Mouse (Mus musculus) forebrain, embryonic 10.5 days (tissue): ENCODE results near the gene Vps45. TPM values are rescaled to one million over a fixed set of nuclear protein-coding genes. Genes with fewer than 3 reads are reported as not detected.

Experiments used
- DNase-seq: peaks from one replicate; pipeline ENCODE4 v3.0.0-alpha.2; 2017; ENCODE audit warnings: low spot score; ENCODE audit errors: extremely low spot score
- H3K27ac ChIP-seq: fragments of 300-500 bp; sonication (generic); 2 replicates; pipeline ENCODE4 v1.5.1; 2016; ENCODE audit warnings: mild to moderate bottlenecking
- H3K27me3 ChIP-seq: fragments of 300-500 bp; sonication (generic); 2 replicates; pipeline ENCODE4 v1.6.1; 2016; ENCODE audit warnings: mild to moderate bottlenecking; ENCODE audit not compliant: poor library complexity, severe bottlenecking
- H3K36me3 ChIP-seq: fragments of 300-500 bp; sonication (generic); replicated peaks from 2 replicates; pipeline ENCODE4 v1.6.1; 2016; ENCODE audit warnings: mild to moderate bottlenecking, moderate library complexity
- H3K4me1 ChIP-seq: fragments of 300-500 bp; sonication (generic); 2 replicates; pipeline ENCODE4 v1.6.1; 2016
- H3K4me3 ChIP-seq: fragments of 300-500 bp; sonication (generic); 2 replicates; pipeline ENCODE4 v1.5.1; 2016; ENCODE audit warnings: mild to moderate bottlenecking, moderate library complexity
- H3K9me3 ChIP-seq: fragments of 300-500 bp; sonication (generic); 2 replicates; pipeline ENCODE4 v1.6.1; 2016; ENCODE audit warnings: mild to moderate bottlenecking, moderate library complexity
- WGBS: fragments of 180-500 bp; shearing (Covaris S2); methylation state at CpG from one replicate; pipeline ENCODE4 v1.1.7; 2016; 5-methylcytosine and 5-hydroxymethylcytosine counted together
- polyA plus RNA-seq: library from polyadenylated mRNA; unstranded; fragments of >200 nt; fragmentation: Nextera tagmentation; extraction: Ambion mirVana; gene quantifications from 2 replicates; pipeline ENCODE4 v1.2.1, GENCODE M21; 2016

The Vps45 gene
- polyA plus RNA-seq, 1 experiment from 2014 or later = 28.0 TPM

DNA sequence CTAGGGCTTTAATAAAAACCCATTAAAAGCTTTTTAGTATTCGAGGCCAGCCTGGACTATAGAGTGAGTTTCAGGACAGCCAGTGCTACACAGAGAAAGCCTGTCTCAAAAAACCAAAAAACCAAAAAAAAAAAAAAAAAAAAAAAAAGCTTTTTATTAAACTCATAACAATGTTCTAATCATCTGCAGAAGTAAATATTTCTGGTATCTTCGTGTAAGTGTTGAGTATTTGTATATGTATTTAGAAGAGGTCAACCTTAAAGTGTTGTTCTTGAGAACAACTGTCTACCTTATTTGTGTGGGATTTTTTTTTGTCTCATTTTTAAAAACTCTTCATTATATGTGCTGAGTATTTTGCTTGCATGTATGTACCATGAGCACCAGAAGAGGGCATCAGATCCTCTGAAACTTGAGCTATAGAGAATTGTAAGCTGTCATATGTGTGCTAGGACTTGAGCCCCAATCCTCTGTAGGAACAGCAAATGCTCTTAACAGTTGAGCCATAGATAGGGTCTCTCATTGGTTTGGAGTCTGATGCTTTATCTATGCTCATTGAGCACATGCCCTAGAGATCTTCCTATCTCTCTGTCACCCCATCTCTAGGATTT lies 31.7 kb upstream of the Vps45 start:
- Histone ChIP-seq H3K4me1 (no peaks in the 10 kb centered on the region), H3K9me3 (no peaks in the 10 kb centered on the region), H3K27ac (no peak overlapping the region), H3K4me3 (no peak overlapping the region), H3K27me3 (no peaks in the 10 kb centered on the region), H3K36me3 (no peaks in the 10 kb centered on the region)
- no peak for DNase-seq
- 71% methylated on average over 2 of the region's 2 CpGs for WGBS

DNA sequence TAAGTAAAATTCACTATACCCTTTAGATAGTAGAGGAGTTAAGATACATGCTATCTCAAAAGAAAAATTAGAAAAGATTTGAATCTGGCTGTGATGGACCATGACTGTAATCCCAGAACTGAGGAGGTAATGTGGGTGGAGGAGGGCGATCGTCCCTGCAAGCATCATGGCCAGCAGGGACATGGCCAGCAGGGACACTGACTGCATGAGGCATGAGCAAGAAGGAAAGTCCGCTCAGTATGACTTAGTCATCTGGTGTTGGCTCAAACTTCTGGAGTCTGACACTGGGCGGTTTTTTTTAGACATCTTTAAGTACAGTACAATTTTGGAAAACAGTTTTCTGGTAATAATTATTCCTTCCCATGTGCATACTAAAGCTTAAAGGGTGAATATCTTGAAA lies 29.5 kb upstream of the Vps45 start:
- WGBS = 89% methylated on average over 4 of the region's 4 CpGs
- Histone ChIP-seq H3K27me3 (no peaks in the 10 kb centered on the region), H3K4me1 (peaks cover 3% of the 10 kb centered on the region; the same call in 1 of the 2 replicates), H3K27ac (no peak overlapping the region), H3K36me3 (no peaks in the 10 kb centered on the region), H3K9me3 (peaks cover 4% of the 10 kb centered on the region; the same call in 1 of the 2 replicates), H3K4me3 (no peak overlapping the region)
- no peak for DNase-seq

DNA sequence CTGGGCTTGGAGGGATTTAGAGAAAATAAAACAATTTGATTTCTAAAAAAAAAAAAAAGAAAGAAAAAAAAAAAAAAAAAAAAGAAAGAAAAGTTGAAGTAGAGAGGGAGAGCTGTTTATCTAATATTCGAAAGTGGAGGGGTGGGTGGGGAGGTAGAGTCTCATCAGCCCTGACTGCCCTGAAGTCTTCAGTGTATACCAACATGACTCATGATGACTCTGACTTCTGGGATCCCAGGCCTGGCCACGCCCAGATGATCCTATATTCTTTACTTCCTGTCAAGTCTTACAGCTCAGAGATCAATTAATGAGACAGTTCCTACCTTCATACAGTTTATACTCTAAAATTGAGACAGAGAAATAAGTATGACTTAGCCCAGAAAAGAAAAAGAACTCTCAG lies 29.0 kb upstream of the Vps45 start:
- H3K9me3 ChIP-seq = peaks cover 4% of the 10 kb centered on the region; the same call in 1 of the 2 replicates
- no peaks in the 10 kb centered on the region for H3K27me3 ChIP-seq
- no peak overlapping the region for H3K4me3 ChIP-seq
- H3K36me3 ChIP-seq = no peaks in the 10 kb centered on the region
- WGBS = 66% methylated on average over 2 of the region's 2 CpGs
- peaks cover 4% of the 10 kb centered on the region; the same call in 1 of the 2 replicates for H3K4me1 ChIP-seq
- DNase-seq = no peak
- H3K27ac ChIP-seq = no peak overlapping the region

DNA sequence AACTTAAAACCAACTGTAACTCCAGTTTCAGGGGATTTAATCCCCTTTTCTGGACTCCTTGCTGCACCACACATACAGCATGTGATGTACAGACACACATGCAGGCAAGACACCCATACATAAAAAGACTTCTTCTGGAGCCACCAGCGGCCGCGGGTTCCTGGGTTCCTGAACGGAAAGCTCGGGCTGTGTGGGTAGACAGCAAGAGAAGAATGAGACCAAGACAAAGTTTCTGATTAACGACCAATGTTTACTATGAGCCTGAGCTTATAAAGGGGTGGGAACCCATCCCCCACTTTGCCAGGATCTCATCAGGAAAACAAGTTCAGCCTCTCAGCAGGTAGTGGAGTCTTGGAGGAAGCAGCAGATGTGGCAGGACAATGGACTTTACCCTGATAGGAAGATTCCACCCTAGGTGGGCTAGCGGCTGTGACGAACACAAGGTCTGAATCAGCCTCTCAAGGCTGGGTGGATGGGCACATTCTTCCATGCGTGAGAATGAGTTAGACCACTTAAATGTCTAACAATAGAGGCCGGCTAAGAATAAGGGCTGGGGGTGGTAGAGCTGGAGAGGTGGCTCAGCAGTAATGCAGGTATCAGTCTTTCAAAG lies 26.0 kb upstream of the Vps45 start:
- Histone ChIP-seq H3K9me3 (peaks cover 4% of the 10 kb centered on the region; the same call in 1 of the 2 replicates), H3K36me3 (no peaks in the 10 kb centered on the region), H3K4me3 (no peak overlapping the region), H3K27me3 (no peaks in the 10 kb centered on the region), H3K27ac (no peak overlapping the region), H3K4me1 (peaks cover 4% of the 10 kb centered on the region; the same call in 1 of the 2 replicates)
- DNase-seq = no peak
- WGBS = 81% methylated on average over 10 of the region's 10 CpGs

DNA sequence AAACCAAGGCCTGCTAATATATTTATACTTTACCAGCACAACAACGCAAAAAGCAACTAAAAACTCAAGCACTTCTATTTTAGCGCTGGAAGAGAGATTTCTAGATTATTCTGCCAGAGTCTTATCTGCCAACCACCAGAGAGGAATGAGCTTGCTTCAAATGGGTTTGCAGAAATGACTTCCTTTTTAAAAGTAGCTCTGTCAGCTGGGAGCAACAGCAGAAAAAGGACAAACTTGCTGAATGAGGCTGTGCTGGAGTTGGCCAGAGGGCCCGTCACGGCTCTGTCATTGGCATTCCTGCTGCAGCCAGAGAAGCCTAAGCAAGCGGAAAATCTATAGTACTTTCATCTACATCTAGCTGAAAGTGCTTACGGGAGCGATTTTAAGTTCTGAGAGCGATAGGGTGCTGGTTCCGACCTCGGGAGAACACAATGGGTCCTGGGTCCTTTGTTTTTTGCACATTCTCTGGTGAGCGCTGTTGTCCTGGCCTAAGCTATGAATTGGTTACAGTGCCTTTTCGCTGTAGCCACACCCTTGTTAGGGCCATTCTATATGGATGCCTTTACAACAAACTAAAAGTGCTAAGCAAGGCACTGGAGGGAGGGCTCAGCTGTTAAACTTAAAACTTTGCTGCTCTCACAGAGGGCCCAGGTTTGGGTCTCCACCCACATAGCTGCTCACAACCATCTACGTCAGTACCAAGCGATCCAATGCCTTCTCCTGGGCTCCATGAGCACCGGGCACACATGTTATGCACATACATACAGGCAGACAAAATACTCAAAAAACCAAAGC lies 24.6 kb upstream of the Vps45 start:
- Histone ChIP-seq H3K27me3 (no peaks in the 10 kb centered on the region), H3K4me1 (peaks cover 4% of the 10 kb centered on the region; the same call in 1 of the 2 replicates), H3K27ac (no peak overlapping the region), H3K36me3 (no peaks in the 10 kb centered on the region), H3K9me3 (peaks cover 4% of the 10 kb centered on the region; the same call in 1 of the 2 replicates), H3K4me3 (no peak overlapping the region)
- WGBS = 74% methylated on average over 15 of the region's 15 CpGs
- DNase-seq = no peak

DNA sequence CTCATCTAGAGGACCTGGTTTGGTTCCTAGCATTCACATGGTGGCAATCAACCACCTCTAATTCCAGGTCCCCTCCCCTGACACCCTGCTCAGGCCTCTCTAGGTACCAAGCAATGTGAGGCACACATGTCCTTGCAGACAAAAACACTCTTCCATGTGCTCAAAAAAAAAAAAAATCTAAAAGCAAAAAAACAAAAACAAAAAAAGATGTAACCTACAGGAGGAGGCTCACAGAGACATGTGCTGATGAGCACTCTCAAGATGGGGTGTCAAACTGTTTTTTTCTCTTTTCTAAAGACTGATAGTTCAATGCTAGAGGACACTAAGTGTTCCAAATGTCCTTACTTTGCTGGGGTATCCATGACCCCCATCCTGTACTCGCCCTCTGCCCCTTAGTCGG lies 23.8 kb upstream of the Vps45 start:
- peaks cover 4% of the 10 kb centered on the region; the same call in 1 of the 2 replicates for H3K9me3 ChIP-seq
- no peaks in the 10 kb centered on the region for H3K27me3 ChIP-seq
- no peak overlapping the region for H3K27ac ChIP-seq
- H3K4me3 ChIP-seq = no peak overlapping the region
- no peak for DNase-seq
- WGBS = 87% methylated on average over 2 of the region's 2 CpGs
- H3K36me3 ChIP-seq = no peaks in the 10 kb centered on the region
- peaks cover 4% of the 10 kb centered on the region; the same call in 1 of the 2 replicates for H3K4me1 ChIP-seq

DNA sequence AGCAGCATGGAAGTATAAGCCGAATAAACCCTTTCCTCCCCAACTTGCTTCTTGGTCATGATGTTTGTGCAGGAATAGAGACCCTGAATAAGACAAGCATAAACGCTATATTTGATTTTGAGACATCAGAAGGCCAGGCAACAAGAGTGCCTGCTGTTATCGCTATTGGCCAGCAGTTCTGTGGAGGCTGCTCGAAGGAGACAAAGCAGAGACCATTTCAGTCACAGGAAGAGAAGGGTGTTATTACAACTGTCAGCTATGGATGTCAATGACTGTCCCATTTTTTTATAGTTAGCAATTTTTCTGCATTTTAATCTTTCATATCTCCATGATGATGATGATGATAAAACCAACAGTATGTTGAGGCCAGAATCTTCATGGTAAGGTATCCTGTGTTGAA lies 23.4 kb upstream of the Vps45 start:
- no peaks in the 10 kb centered on the region for H3K27me3 ChIP-seq
- DNase-seq = no peak
- H3K4me1 ChIP-seq = peaks cover 4% of the 10 kb centered on the region; the same call in 1 of the 2 replicates
- no peaks in the 10 kb centered on the region for H3K36me3 ChIP-seq
- no peak overlapping the region for H3K4me3 ChIP-seq
- peaks cover 4% of the 10 kb centered on the region; the same call in 1 of the 2 replicates for H3K9me3 ChIP-seq
- 91% methylated on average over 4 of the region's 4 CpGs for WGBS
- H3K27ac ChIP-seq = no peak overlapping the region

DNA sequence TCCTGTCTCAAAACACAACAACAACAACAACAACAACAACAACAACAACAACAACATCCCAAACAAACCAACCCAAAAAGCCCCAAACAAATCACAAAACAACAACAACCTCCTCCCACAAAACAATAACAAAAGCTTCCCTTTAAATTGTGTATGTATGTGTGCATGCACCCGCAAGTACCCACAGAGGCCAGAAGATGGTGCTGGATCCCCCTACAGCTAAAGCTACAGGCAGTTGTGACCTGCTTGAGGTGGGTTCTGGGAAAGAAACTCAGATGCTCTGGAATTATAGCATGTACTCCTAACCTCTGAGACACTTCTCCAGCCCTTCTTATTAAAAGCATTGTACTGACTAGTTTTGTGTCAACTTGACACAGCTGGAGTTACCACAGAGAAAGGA lies 22.7 kb upstream of the Vps45 start:
- no peaks in the 10 kb centered on the region for H3K27me3 ChIP-seq
- WGBS = 68% methylated on average over 1 of the region's 1 CpGs
- H3K36me3 ChIP-seq = no peaks in the 10 kb centered on the region
- peaks cover 4% of the 10 kb centered on the region; the same call in 1 of the 2 replicates for H3K4me1 ChIP-seq
- no peak overlapping the region for H3K4me3 ChIP-seq
- H3K9me3 ChIP-seq = peaks cover 4% of the 10 kb centered on the region; the same call in 1 of the 2 replicates
- DNase-seq = no peak
- H3K27ac ChIP-seq = no peak overlapping the region

DNA sequence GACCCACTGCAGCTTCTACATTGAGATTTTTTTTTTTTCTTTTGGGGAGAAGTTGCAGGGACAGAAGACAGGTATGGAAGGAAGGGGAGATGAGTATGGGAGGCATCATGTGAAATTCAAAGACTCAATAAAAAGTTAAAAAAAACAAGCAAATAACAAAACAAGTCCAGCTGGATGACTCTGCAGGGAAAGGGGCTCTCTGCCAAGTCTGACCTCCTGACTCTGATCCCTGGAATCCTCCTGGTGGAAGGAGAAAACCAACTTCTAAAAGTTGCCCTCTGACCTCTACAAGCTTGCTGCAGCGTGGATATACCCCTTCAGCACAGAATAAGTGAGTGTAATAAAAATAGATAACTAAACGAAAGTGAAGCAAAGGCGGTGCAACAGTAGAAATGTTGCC lies 20.4 kb upstream of the Vps45 start:
- DNase-seq = no peak
- Histone ChIP-seq H3K36me3 (no peaks in the 10 kb centered on the region), H3K4me1 (peaks cover 4% of the 10 kb centered on the region; the same call in 1 of the 2 replicates), H3K27ac (no peak overlapping the region), H3K9me3 (no peaks in the 10 kb centered on the region), H3K4me3 (no peak overlapping the region), H3K27me3 (no peaks in the 10 kb centered on the region)
- 75% methylated on average over 3 of the region's 3 CpGs for WGBS

DNA sequence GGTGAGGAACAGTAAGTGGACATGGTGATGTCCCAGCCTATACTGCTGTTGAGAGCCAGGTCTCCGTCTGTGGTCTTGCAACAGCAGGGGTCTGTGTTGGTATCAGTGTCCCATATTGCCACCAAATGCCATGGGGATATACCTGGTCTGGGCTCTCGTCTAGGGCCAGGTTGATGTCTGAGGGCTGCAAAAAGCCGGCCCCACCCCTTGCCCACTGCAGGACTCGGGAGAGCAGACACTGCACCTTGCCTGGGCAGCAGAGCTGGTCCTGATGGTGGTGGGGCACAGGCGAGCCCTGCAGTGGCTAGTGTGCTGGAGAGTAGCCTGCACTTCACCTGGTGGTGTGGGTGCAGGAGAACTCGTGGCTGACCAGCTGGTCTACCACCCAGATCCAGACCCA lies 19.8 kb upstream of the Vps45 start:
- H3K27me3 ChIP-seq = no peaks in the 10 kb centered on the region
- no peak for DNase-seq
- no peak overlapping the region for H3K4me3 ChIP-seq
- WGBS = 73% methylated on average over 6 of the region's 6 CpGs
- peaks cover 4% of the 10 kb centered on the region; the same call in 1 of the 2 replicates for H3K4me1 ChIP-seq
- no peaks in the 10 kb centered on the region for H3K9me3 ChIP-seq
- no peaks in the 10 kb centered on the region for H3K36me3 ChIP-seq
- no peak overlapping the region for H3K27ac ChIP-seq

DNA sequence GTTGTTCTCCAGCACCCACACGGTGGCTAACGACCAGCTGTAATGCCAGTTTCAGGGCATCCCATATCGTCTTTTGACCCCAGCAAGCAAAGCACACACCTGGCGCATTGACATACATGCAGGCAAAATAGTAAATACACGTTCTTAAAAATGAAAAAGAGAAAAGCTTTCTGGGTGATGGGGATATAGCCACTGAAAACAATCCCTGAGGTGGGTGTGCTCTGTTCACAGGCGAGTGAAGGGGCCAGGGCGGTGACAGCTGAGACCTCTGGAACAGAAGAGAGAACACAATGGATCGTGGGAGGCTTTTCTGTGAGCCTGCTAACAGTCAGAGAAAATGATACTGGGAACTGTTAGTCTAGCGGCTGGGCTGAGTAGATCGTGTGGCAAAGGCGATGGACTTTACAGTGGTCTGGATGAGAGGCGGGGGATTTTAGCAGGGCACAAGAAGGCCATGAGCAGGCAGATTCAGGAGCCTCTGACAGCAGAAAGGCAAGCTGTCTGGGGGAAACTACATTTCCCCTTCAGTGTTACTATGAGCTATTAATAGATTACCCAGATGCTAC lies 14.7 kb upstream of the Vps45 start:
- DNase-seq = no peak
- no peak overlapping the region for H3K27ac ChIP-seq
- no peaks in the 10 kb centered on the region for H3K4me1 ChIP-seq
- 71% methylated on average over 12 of the region's 12 CpGs for WGBS
- no peaks in the 10 kb centered on the region for H3K36me3 ChIP-seq
- no peaks in the 10 kb centered on the region for H3K9me3 ChIP-seq
- no peak overlapping the region for H3K4me3 ChIP-seq
- H3K27me3 ChIP-seq = no peaks in the 10 kb centered on the region

DNA sequence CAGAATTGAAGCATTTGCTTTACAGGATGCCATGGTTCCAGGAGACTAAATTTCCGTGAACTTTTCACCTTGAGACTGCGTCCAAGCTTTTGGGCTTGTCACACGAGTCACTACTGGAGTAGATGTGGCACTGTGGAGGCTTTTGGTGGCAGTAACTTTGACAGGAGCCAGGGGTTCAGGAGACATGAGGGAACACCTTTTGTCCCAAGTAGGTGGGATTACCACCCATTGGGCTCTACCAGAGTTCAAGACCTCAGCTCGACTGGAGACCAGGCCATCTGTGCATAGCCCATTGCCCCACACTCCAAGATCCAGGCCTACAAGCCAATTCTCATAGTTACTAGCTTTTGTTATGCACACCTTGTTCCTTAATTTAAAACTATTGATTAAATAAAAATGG lies 12.0 kb upstream of the Vps45 start:
- H3K36me3 ChIP-seq = no peaks in the 10 kb centered on the region
- H3K4me3 ChIP-seq = no peak overlapping the region
- H3K9me3 ChIP-seq = no peaks in the 10 kb centered on the region
- H3K27ac ChIP-seq = no peak overlapping the region
- peaks cover 4% of the 10 kb centered on the region; the same call in 1 of the 2 replicates for H3K4me1 ChIP-seq
- DNase-seq = no peak
- no peaks in the 10 kb centered on the region for H3K27me3 ChIP-seq
- WGBS = 78% methylated on average over 4 of the region's 4 CpGs
